Mouse (Mus musculus) hindbrain, embryonic 14.5 days (tissue): ENCODE measurements around the gene C130060K24Rik. TPM values are rescaled to one million over a fixed set of nuclear protein-coding genes. Genes with fewer than 3 reads are reported as not detected.

ENCODE experiments used
- ATAC-seq: fragments of 200-750 bp; cut with Nextera tagmentation; 2 replicates; pipeline ENCODE4 v1.8.0; 2017; ENCODE audit warnings: moderate number of reproducible peaks, mild to moderate bottlenecking, moderate TSS enrichment, moderate library complexity; ENCODE audit not compliant: low FRiP score
- DNase-seq: peaks from one replicate; pipeline ENCODE4 v3.0.0-alpha.2; 2015; ENCODE audit warnings: low spot score
- H3K27ac ChIP-seq: fragments of 300-500 bp; sonication (generic); 2 replicates; pipeline ENCODE4 v1.5.1; 2014; ENCODE audit warnings: mild to moderate bottlenecking, moderate library complexity
- H3K27me3 ChIP-seq: fragments of 300-500 bp; sonication (generic); 2 replicates; pipeline ENCODE4 v1.6.1; 2014; ENCODE audit warnings: mild to moderate bottlenecking, low read length, mixed read lengths; ENCODE audit not compliant: control insufficient read depth, insufficient read depth
- H3K36me3 ChIP-seq: fragments of 300-500 bp; sonication (generic); replicated peaks from 2 replicates; pipeline ENCODE4 v1.6.1; 2014; ENCODE audit not compliant: control insufficient read depth, insufficient read depth
- H3K4me1 ChIP-seq: fragments of 300-500 bp; sonication (generic); replicated peaks from 2 replicates; pipeline ENCODE4 v1.6.1; 2014; ENCODE audit warnings: antibody characterized with exemption, low read length, mixed read lengths; ENCODE audit not compliant: control insufficient read depth, insufficient read depth
- H3K4me2 ChIP-seq: fragments of 300-500 bp; sonication (generic); replicated peaks from 2 replicates; pipeline ENCODE4 v1.6.1; 2014; ENCODE audit warnings: mild to moderate bottlenecking, moderate library complexity
- H3K4me3 ChIP-seq: fragments of 300-500 bp; sonication (generic); replicated peaks from 2 replicates; pipeline ENCODE4 v1.5.1; 2014; ENCODE audit warnings: mild to moderate bottlenecking, low read length
- H3K9ac ChIP-seq: fragments of 300-500 bp; sonication (generic); 2 replicates; pipeline ENCODE4 v1.6.1; 2014
- H3K9me3 ChIP-seq: fragments of 300-500 bp; sonication (generic); 2 replicates; pipeline ENCODE4 v1.6.1; 2016; ENCODE audit warnings: low read length; ENCODE audit not compliant: control insufficient read depth
- WGBS: fragments of 180-500 bp; shearing (Covaris S2); extraction: QIAGEN DNeasy Blood & Tissue Kit; methylation state at CpG from one replicate; pipeline ENCODE4 v1.1.7; 2014; 5-methylcytosine and 5-hydroxymethylcytosine counted together
- polyA plus RNA-seq: library from polyadenylated mRNA; unstranded; fragments of >200 nt; fragmentation: Nextera tagmentation; extraction: Ambion mirVana; gene quantifications from 2 replicates; pipeline ENCODE4 v1.2.1, GENCODE M21; 2014

The C130060K24Rik gene
- polyA plus RNA-seq, 1 experiment from 2014 or later = 2.0 TPM

DNA sequence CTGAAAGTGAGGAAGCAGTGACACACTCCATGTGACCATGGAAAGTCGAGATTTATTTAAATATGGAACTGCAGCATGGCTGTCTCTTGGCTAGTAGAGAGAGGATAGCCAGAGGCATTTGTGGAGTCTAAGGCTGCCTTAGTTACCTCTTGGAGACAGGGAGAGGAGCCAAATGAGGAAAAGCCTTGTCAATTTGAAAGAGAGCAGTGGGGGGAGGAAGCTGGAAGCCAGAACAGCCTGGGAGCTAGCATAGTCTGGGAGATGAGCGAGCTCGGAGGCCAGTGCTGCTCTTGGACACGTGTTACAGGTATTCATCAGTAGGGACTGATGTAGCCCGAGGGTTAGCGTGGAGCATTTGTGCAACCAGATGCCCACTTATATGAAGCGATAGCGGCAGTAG, 46.2 kb downstream of the C130060K24Rik start:
- peak; percentile 42 for DNase-seq
- Histone ChIP-seq H3K36me3 (no peaks in the 10 kb centered on the region), H3K27me3 (no peaks in the 10 kb centered on the region), H3K9ac (no peak overlapping the region), H3K4me2 (no peak overlapping the region), H3K4me3 (no peak overlapping the region), H3K4me1 (no peaks in the 10 kb centered on the region; the same call in 1 of the 2 replicates), H3K9me3 (no peaks in the 10 kb centered on the region), H3K27ac (no peak overlapping the region)
- ATAC-seq = peak; percentile 83; the same call in 1 of the 2 replicates
- 69% methylated on average over 8 of the region's 8 CpGs for WGBS

DNA sequence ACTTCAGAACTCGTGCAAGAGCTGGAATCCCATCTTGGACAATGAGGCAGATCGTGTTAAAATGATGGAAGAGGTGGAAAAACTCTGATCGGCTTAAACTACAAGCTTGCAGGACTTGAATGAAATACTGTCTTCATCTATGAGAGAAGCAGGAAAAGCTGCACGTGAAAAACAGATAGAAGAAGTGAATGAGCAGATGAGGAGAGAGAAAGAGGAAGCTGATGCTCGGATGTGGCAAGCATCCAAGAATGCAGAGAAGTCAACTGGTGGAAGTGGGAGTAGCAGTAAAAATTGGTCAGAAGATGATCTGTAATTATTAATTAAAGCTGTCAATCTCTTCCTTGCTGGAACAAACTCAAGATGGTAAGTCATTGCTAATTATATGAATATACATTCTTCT, 52.3 kb downstream of the C130060K24Rik start:
- H3K4me3 ChIP-seq = no peak overlapping the region
- no peaks in the 10 kb centered on the region for H3K4me1 ChIP-seq
- no peak overlapping the region for H3K27ac ChIP-seq
- H3K36me3 ChIP-seq = no peaks in the 10 kb centered on the region
- DNase-seq (no peak), ATAC-seq (no peak)
- WGBS = 91% methylated on average over 5 of the region's 5 CpGs
- H3K9ac ChIP-seq = no peak overlapping the region
- H3K9me3 ChIP-seq = no peaks in the 10 kb centered on the region
- no peak overlapping the region for H3K4me2 ChIP-seq
- no peaks in the 10 kb centered on the region for H3K27me3 ChIP-seq

DNA sequence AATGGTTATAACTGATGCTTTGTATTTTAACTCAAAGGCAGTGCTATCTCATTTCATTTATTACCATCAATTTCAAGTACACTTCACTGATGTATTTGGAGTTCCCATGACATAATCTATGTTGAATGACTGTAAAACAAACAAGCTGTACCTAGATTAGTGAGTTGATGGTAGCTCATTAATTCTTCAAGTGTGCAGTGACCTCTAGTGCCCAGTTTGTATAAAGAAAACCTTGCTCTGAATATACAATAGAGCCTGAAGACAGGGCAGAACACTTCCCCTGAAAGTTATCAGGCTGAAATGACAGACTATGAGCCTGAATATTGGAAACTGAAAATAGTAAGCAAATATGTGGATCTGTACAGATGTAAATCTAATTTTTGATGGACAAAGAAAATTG, 72.6 kb downstream of the C130060K24Rik start:
- Histone ChIP-seq H3K9me3 (no peaks in the 10 kb centered on the region), H3K27me3 (no peaks in the 10 kb centered on the region), H3K4me3 (no peak overlapping the region), H3K36me3 (no peaks in the 10 kb centered on the region), H3K4me2 (no peak overlapping the region), H3K9ac (no peak overlapping the region), H3K27ac (no peak overlapping the region), H3K4me1 (no peaks in the 10 kb centered on the region)
- DNase-seq (peak; percentile 78), ATAC-seq (peak; percentile 90)

DNA sequence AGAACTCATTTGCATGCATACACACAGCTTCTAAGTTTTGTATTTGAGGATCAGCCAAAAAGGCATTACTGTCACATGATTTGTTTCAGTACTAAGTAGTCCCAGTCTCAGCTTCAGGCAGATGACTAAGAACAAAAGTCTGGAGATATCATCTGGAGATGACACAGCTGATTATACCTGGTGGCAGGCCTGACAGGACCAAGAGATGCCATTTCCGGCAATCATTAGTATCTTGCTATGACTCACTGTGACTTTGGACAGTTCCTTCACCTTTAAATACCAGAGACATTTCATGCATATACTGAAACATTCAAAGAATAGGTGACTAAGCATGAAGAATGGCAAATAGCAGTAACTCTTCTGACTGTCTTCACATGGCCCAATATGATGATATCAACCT, 84.4 kb downstream of the C130060K24Rik start:
- Histone ChIP-seq H3K9ac (no peak overlapping the region), H3K4me1 (no peaks in the 10 kb centered on the region)
- no peak for ATAC-seq

DNA sequence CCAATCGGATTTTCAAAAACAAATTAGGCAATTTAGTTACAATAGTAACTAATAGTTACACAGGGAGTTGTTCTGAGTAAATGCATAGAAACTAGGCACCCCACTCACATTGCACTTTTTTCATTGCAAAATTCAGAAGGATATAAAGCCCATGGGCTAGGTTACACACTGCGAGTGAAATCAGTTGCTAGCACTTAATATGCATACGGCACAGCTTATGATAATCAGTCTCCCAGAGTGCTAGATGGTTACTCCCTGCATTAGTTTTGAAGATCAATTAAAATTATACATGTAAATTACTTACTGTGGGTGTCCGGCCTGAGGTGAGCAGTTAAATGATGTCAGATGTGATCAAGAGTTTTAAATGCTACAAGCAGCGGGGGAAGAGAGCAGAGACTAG, 89.4 kb downstream of the C130060K24Rik start:
- Histone ChIP-seq H3K27me3 (no peaks in the 10 kb centered on the region), H3K4me3 (no peak overlapping the region), H3K4me1 (no peaks in the 10 kb centered on the region), H3K9me3 (no peaks in the 10 kb centered on the region), H3K27ac (no peak overlapping the region), H3K9ac (no peak overlapping the region), H3K36me3 (no peaks in the 10 kb centered on the region), H3K4me2 (no peak overlapping the region)
- WGBS = 69% methylated on average over 5 of the region's 5 CpGs
- DNase-seq (no peak), ATAC-seq (peak; percentile 77; the same call in 1 of the 2 replicates)

More for the DNA sequence above, 84.4 kb downstream of the C130060K24Rik start:
- Histone ChIP-seq H3K27ac (no peak overlapping the region), H3K36me3 (no peaks in the 10 kb centered on the region), H3K27me3 (no peaks in the 10 kb centered on the region), H3K9me3 (no peaks in the 10 kb centered on the region), H3K4me2 (no peak overlapping the region), H3K4me3 (no peak overlapping the region)
- DNase-seq = no peak
- 95% methylated on average over 1 of the region's 1 CpGs for WGBS

DNA sequence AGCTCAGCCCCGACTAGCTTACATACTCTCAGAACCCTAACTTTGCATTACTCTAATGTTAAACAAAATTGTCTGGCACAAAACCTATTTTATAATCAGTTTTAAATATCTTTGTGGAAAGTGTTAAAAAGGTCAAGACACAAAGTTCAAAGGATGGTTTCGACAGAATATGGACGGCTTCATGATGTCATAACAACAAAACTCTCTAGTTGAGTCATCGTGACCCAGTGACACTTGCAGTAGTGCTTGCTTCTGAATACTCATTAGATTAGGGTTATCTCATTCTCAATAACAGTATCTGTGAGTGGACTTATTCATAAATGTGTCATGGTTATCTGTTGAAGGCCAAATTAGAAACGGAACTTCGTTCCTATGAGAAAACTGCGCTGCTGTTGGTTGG, 91.5 kb downstream of the C130060K24Rik start:
- Histone ChIP-seq H3K4me1 (no peaks in the 10 kb centered on the region), H3K27ac (no peak overlapping the region), H3K27me3 (no peaks in the 10 kb centered on the region), H3K9ac (no peak overlapping the region), H3K36me3 (no peaks in the 10 kb centered on the region), H3K4me3 (no peak overlapping the region), H3K4me2 (no peak overlapping the region), H3K9me3 (no peaks in the 10 kb centered on the region)
- 94% methylated on average over 7 of the region's 7 CpGs for WGBS
- no peak for DNase-seq
- no peak for ATAC-seq

DNA sequence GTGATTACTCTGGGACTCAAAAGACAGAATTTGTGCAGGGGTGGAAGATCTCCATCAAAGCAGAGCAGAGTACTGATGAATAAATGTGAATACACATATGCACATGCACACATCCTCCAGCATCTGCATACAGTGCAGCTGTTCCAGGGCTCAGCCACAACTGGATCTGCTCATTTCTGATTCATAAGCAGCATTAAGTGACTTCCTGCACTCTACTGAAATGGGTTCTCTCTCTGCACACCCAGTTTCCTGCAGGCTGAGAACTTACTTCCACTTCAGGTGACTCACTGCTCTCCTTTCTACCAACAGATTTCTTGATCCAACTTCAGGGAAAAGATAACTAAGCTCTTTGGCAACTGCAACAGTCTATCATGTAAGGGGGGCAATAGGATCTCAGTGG, 117.9 kb downstream of the C130060K24Rik start:
- Histone ChIP-seq H3K4me1 (no peaks in the 10 kb centered on the region), H3K27me3 (no peaks in the 10 kb centered on the region), H3K36me3 (no peaks in the 10 kb centered on the region), H3K9ac (no peak overlapping the region), H3K9me3 (no peaks in the 10 kb centered on the region), H3K4me2 (no peak overlapping the region), H3K4me3 (no peak overlapping the region), H3K27ac (no peak overlapping the region)
- ATAC-seq (no peak), DNase-seq (no peak)

Other genes starting within 250 kb of the C130060K24Rik start
- 3.7 and 5.0 TPM in 2 replicates for gene Hpgds, start 236.2 kb upstream of the C130060K24Rik start, polyA plus RNA-seq
- not detected in 2 replicates for gene Tnip3, start 144.2 kb downstream of the C130060K24Rik start, polyA plus RNA-seq